Mouse (Mus musculus) stomach, embryonic 14.5 days (tissue): Measurements from ENCODE around the gene Gid4. TPM values are rescaled to one million over a fixed set of nuclear protein-coding genes. Genes with fewer than 3 reads are reported as not detected.

Experiments
- polyA plus RNA-seq: library from polyadenylated mRNA; unstranded; fragments of >200 nt; fragmentation: Nextera tagmentation; extraction: Ambion mirVana; gene quantifications from 2 replicates; pipeline ENCODE4 v1.2.1, GENCODE M21; 2014

Gid4 gene
- polyA plus RNA-seq, 1 experiment from 2014 or later = 28.0 TPM

Other genes with a start within 250 kb of the Gid4 start
- 70.9 and 72.6 TPM in 2 replicates for gene Srebf1, start 194.6 kb upstream of the Gid4 start, polyA plus RNA-seq
- gene Tom1l2, start 64.2 kb upstream of the Gid4 start, polyA plus RNA-seq = 22.2 and 22.7 TPM in 2 replicates
- gene Drc3, start 63.8 kb upstream of the Gid4 start, polyA plus RNA-seq = 0.98 and 1.8 TPM in 2 replicates
- gene Atpaf2, start 1.3 kb downstream of the Gid4 start, polyA plus RNA-seq = 50.7 TPM in 2 replicates
- gene Drg2, start 37.4 kb downstream of the Gid4 start, polyA plus RNA-seq = 98.8 and 110 TPM in 2 replicates
- 0.13 and 0.21 TPM in 2 replicates for gene Myo15, start 52.2 kb downstream of the Gid4 start, polyA plus RNA-seq
- gene Alkbh5, start 119.2 kb downstream of the Gid4 start, polyA plus RNA-seq = 35.1 and 35.3 TPM in 2 replicates